Mouse (Mus musculus) thymus, adult 2 months (tissue): ENCODE data around the gene Comp.

Source experiments
- CTCF ChIP-seq: fragments of 200-500 bp; IDR thresholded peaks from 2 replicates; pipeline ENCODE4 v1.5.1; 2012; ENCODE audit warnings: mild to moderate bottlenecking, control low read depth, low read length, moderate library complexity, borderline replicate concordance; ENCODE audit not compliant: control insufficient read depth, poor library complexity, insufficient read depth; ENCODE audit errors: extremely low read depth
- POLR2A ChIP-seq: fragments of 200-500 bp; IDR thresholded peaks from 2 replicates; pipeline ENCODE4 v1.6.1; 2012; ENCODE audit warnings: mild to moderate bottlenecking, low read length, control low read depth, moderate library complexity; ENCODE audit not compliant: control insufficient read depth, poor library complexity, insufficient read depth; ENCODE audit errors: extremely low read depth

DNA sequence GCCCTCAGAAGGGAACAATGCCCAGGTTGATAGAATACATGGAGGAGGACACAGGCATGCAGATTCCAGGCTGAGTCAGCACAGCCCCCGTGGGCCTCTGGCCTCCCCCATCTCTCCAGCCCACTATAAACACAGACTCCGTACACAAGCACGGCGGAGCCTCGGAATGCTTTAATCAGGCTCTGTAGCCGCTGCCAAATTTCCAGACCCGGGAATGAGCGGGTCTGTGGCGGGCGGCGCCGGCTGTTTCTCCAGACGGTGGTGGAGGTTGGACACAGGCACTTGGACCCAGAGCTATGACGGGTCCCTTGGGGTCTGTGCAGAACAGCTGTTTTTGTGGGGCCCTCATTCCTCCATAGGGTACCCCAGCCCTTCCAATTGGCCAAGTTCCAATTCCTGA, 45.6 kb downstream of the Comp start:
- no peak for TF ChIP-seq CTCF
- no peak for TF ChIP-seq POLR2A
